Mouse (Mus musculus) liver, postnatal 0 days (tissue): ENCODE data around the gene Phf21a. TPM values are rescaled to one million over a fixed set of nuclear protein-coding genes. Genes with fewer than 3 reads are reported as not detected.

Experiments used
- ATAC-seq: fragments of 200-750 bp; cut with Nextera tagmentation; 2 replicates; pipeline ENCODE4 v1.8.0; 2017; ENCODE audit warnings: mild to moderate bottlenecking, moderate library complexity
- DNase-seq: peaks from one replicate; pipeline ENCODE4 v3.0.0-alpha.2; 2016
- H3K27ac ChIP-seq: fragments of 300-500 bp; sonication (generic); 2 replicates; pipeline ENCODE4 v1.5.1; 2014; ENCODE audit warnings: antibody characterized with exemption, moderate library complexity, mild to moderate bottlenecking, low read depth
- H3K27me3 ChIP-seq: fragments of 300-500 bp; sonication (generic); 2 replicates; pipeline ENCODE4 v1.6.1; 2014; ENCODE audit warnings: low read length, control low read depth, mixed read lengths; ENCODE audit not compliant: insufficient read depth
- H3K36me3 ChIP-seq: fragments of 300-500 bp; sonication (generic); replicated peaks from 2 replicates; pipeline ENCODE4 v1.6.1; 2014; ENCODE audit warnings: mild to moderate bottlenecking, control low read depth, low read length, moderate library complexity, mixed read lengths; ENCODE audit not compliant: insufficient read depth
- H3K4me1 ChIP-seq: fragments of 300-500 bp; sonication (generic); 2 replicates; pipeline ENCODE4 v1.6.1; 2014; ENCODE audit warnings: antibody characterized with exemption, mild to moderate bottlenecking, control low read depth; ENCODE audit not compliant: insufficient read depth
- H3K4me2 ChIP-seq: fragments of 300-500 bp; sonication (generic); 2 replicates; pipeline ENCODE4 v1.6.1; 2014; ENCODE audit warnings: low read depth, mild to moderate bottlenecking, low read length, moderate library complexity, mixed read lengths
- H3K4me3 ChIP-seq: fragments of 300-500 bp; sonication (generic); 2 replicates; pipeline ENCODE4 v1.5.1; 2014; ENCODE audit warnings: low read depth, low read length
- H3K9ac ChIP-seq: fragments of 300-500 bp; sonication (generic); replicated peaks from 2 replicates; pipeline ENCODE4 v1.6.1; 2014; ENCODE audit warnings: mild to moderate bottlenecking, moderate library complexity
- H3K9me3 ChIP-seq: fragments of 300-500 bp; sonication (generic); 2 replicates; pipeline ENCODE4 v1.6.1; 2016; ENCODE audit warnings: mild to moderate bottlenecking, control low read depth, low read length, mixed read lengths
- CTCF ChIP-seq: sonication (generic); IDR thresholded peaks from 2 replicates; pipeline ENCODE4 v1.5.1; 2016; ENCODE audit warnings: antibody characterized with exemption, low read depth
- EP300 ChIP-seq: IDR thresholded peaks from 2 replicates; pipeline ENCODE4 v1.6.1; 2016; ENCODE audit warnings: antibody characterized with exemption, low read depth, mild to moderate bottlenecking
- WGBS: fragments of 180-500 bp; shearing (Covaris S2); extraction: QIAGEN DNeasy Blood & Tissue Kit; methylation state at CpG from one replicate; pipeline ENCODE4 v1.1.7; 2014; ENCODE audit not compliant: insufficient replicate concordance; 5-methylcytosine and 5-hydroxymethylcytosine counted together
- polyA plus RNA-seq: library from polyadenylated mRNA; unstranded; fragments of >200 nt; fragmentation: Nextera tagmentation; extraction: Ambion mirVana; gene quantifications from 2 replicates; pipeline ENCODE4 v1.2.1, GENCODE M21; 2015

The Phf21a gene
- polyA plus RNA-seq, 1 experiment from 2014 or later = 2.7 TPM

GRCm38 (mm10) chr2:92272510-92272909 lies 179.6 kb downstream of the Phf21a start:
- H3K36me3 ChIP-seq = no peaks in the 10 kb centered on the region
- no peak overlapping the region for H3K4me3 ChIP-seq
- H3K9ac ChIP-seq = no peak overlapping the region
- H3K4me2 ChIP-seq = no peak overlapping the region
- no peaks in the 10 kb centered on the region for H3K9me3 ChIP-seq
- no peak for DNase-seq
- ATAC-seq = no peak
- no peak overlapping the region for H3K27ac ChIP-seq
- H3K27me3 ChIP-seq = no peaks in the 10 kb centered on the region
- 38% methylated on average over 2 of the region's 2 CpGs for WGBS
- H3K4me1 ChIP-seq = peaks cover 7% of the 10 kb centered on the region
- TF ChIP-seq EP300 = no peak
- TF ChIP-seq CTCF = no peak

GRCm38 (mm10) chr2:92273101-92273801 lies 180.3 kb downstream of the Phf21a start:
- no peak overlapping the region for H3K9ac ChIP-seq
- no peak overlapping the region for H3K4me3 ChIP-seq
- H3K4me2 ChIP-seq = no peak overlapping the region
- DNase-seq (no peak), ATAC-seq (no peak)
- no peaks in the 10 kb centered on the region for H3K9me3 ChIP-seq
- H3K27ac ChIP-seq = no peak overlapping the region
- H3K36me3 ChIP-seq = no peaks in the 10 kb centered on the region
- WGBS = 65% methylated on average over 6 of the region's 6 CpGs
- H3K27me3 ChIP-seq = no peaks in the 10 kb centered on the region
- TF ChIP-seq CTCF (no peak), EP300 (no peak)
- peaks cover 4% of the 10 kb centered on the region; the same call in 1 of the 2 replicates for H3K4me1 ChIP-seq

GRCm38 (mm10) chr2:92273802-92274183 lies 180.9 kb downstream of the Phf21a start:
- TF ChIP-seq CTCF (no peak), EP300 (no peak)
- Histone ChIP-seq H3K4me1 (peaks cover 4% of the 10 kb centered on the region; the same call in 1 of the 2 replicates), H3K9ac (no peak overlapping the region), H3K27ac (no peak overlapping the region), H3K4me3 (no peak overlapping the region), H3K9me3 (no peaks in the 10 kb centered on the region), H3K4me2 (no peak overlapping the region), H3K27me3 (no peaks in the 10 kb centered on the region), H3K36me3 (no peaks in the 10 kb centered on the region)
- WGBS = 55% methylated on average over 4 of the region's 4 CpGs
- ATAC-seq = no peak
- DNase-seq = no peak

GRCm38 (mm10) chr2:92277787-92278186 lies 184.9 kb downstream of the Phf21a start:
- no peak overlapping the region for H3K4me2 ChIP-seq
- TF ChIP-seq CTCF = no peak
- no peak for TF ChIP-seq EP300
- H3K36me3 ChIP-seq = no peaks in the 10 kb centered on the region
- no peak overlapping the region for H3K27ac ChIP-seq
- H3K9me3 ChIP-seq = no peaks in the 10 kb centered on the region
- H3K4me3 ChIP-seq = no peak overlapping the region
- WGBS = 60% methylated on average over 3 of the region's 3 CpGs
- DNase-seq = no peak
- no peaks in the 10 kb centered on the region for H3K27me3 ChIP-seq
- peaks cover 4% of the 10 kb centered on the region; the same call in 1 of the 2 replicates for H3K4me1 ChIP-seq
- no peak overlapping the region for H3K9ac ChIP-seq
- ATAC-seq = no peak

- Histone ChIP-seq H3K9ac (no peak overlapping the region), H3K36me3 (no peaks in the 10 kb centered on the region), H3K27me3 (no peaks in the 10 kb centered on the region), H3K27ac (no peak overlapping the region), H3K9me3 (no peaks in the 10 kb centered on the region), H3K4me1 (no peaks in the 10 kb centered on the region), H3K4me3 (no peak overlapping the region), H3K4me2 (no peak overlapping the region)
- WGBS = 80% methylated on average over 7 of the region's 7 CpGs
- TF ChIP-seq EP300 (no peak), CTCF (no peak)
- ATAC-seq = no peak
- DNase-seq = no peak
Observed at GRCm38 (mm10) chr2:92278663-92279062, 185.7 kb downstream of the Phf21a start.

GRCm38 (mm10) chr2:92279398-92279797 lies 186.5 kb downstream of the Phf21a start:
- no peak overlapping the region for H3K27ac ChIP-seq
- WGBS = 85% methylated on average over 6 of the region's 6 CpGs
- no peaks in the 10 kb centered on the region for H3K9me3 ChIP-seq
- H3K4me2 ChIP-seq = no peak overlapping the region
- H3K9ac ChIP-seq = no peak overlapping the region
- H3K4me3 ChIP-seq = no peak overlapping the region
- TF ChIP-seq EP300 = no peak
- no peak for TF ChIP-seq CTCF
- no peaks in the 10 kb centered on the region for H3K36me3 ChIP-seq
- ATAC-seq = no peak
- H3K4me1 ChIP-seq = no peaks in the 10 kb centered on the region
- no peaks in the 10 kb centered on the region for H3K27me3 ChIP-seq
- DNase-seq = no peak

GRCm38 (mm10) chr2:92285597-92285996 lies 192.7 kb downstream of the Phf21a start:
- no peaks in the 10 kb centered on the region for H3K9me3 ChIP-seq
- no peak overlapping the region for H3K9ac ChIP-seq
- no peaks in the 10 kb centered on the region for H3K27me3 ChIP-seq
- H3K4me1 ChIP-seq = peaks cover 4% of the 10 kb centered on the region; the same call in 1 of the 2 replicates
- DNase-seq = peak; percentile 21
- no peak overlapping the region for H3K27ac ChIP-seq
- H3K36me3 ChIP-seq = no peaks in the 10 kb centered on the region
- no peak for TF ChIP-seq CTCF
- TF ChIP-seq EP300 = no peak
- H3K4me2 ChIP-seq = no peak overlapping the region
- ATAC-seq = no peak
- WGBS = 51% methylated on average over 5 of the region's 5 CpGs
- H3K4me3 ChIP-seq = no peak overlapping the region
